Mouse (Mus musculus): ENCODE measurements around the gene Atp4a. TPM values are rescaled to one million over a fixed set of nuclear protein-coding genes. Genes with fewer than 3 reads are reported as not detected.

Atp4a gene
- polyA plus RNA-seq, 1 experiment = 0.10 TPM

DNA sequence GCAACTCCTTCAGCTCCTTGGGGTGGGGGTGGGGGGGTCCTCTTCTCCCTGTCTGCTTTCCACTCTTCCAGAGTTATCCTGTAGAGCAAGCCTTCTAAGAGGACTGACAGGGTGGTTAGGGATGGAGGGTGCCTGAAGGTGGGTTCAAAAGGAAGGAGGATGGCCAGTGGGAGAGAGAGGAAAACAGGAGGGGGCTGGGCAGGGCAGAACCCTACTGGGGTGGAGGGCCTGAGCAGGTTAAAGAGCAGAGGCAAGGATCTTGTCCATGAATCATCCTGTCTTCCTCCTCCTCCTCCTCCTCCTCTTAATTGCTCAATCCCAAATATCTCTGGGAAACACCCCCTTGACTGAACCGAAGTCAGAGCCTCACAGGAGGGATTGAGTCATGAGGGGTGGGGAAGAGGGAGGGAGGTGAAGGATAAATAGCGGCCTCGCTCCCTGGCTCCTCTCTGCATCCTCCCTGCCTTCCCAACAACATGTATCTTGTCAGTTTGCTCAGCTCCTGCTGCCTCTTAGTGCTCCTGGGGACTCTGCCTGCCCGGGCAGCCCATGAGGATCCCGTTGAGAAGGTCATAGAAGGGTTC is 39.2 kb downstream of the Atp4a start, which contains the start of gene Sbsn:
Gene Sbsn, plus strand, starts transcription at position 386 of the 584 bp plus-strand sequence.
- TF ChIP-seq GATA1 (IDR thresholded peaks at IDR 0.05; ENCODE audit: borderline replicate concordance, low read length) (no peak), FLI1 (IDR thresholded peaks at IDR 0.05; ENCODE audit: low read length) (no peak)
- no peaks in the 10 kb centered on the region; the same call in 1 of the 2 replicates for H3K4me1 ChIP-seq
- H3K36me3 ChIP-seq (replicated peaks; ENCODE audit: low read length) = peaks cover 8% of the 10 kb centered on the region
- H3K27me3 ChIP-seq (replicated peaks) = peaks cover 14% of the 10 kb centered on the region
- H3K4me3 ChIP-seq (replicated peaks) = no peak within 1 kb of the TSS
- peaks cover 35% of the 10 kb centered on the region for H3K9me3 ChIP-seq

- Histone ChIP-seq H3K4me1 (peaks cover 31% of the 10 kb centered on the region), H3K4me3 (replicated peaks) (no peak overlapping the region), H3K9me3 (peaks cover 29% of the 10 kb centered on the region), H3K27me3 (replicated peaks) (peaks cover 13% of the 10 kb centered on the region), H3K36me3 (replicated peaks; ENCODE audit: low read length) (peaks cover 8% of the 10 kb centered on the region)
- TF ChIP-seq FLI1 (IDR thresholded peaks at IDR 0.05; ENCODE audit: low read length) = no peak
- TF ChIP-seq GATA1 (IDR thresholded peaks at IDR 0.05; ENCODE audit: borderline replicate concordance, low read length) = no peak
These were observed 45.0 kb downstream of the Atp4a start for GRCm38 (mm10) chr7:30757001-30757400.

DNA sequence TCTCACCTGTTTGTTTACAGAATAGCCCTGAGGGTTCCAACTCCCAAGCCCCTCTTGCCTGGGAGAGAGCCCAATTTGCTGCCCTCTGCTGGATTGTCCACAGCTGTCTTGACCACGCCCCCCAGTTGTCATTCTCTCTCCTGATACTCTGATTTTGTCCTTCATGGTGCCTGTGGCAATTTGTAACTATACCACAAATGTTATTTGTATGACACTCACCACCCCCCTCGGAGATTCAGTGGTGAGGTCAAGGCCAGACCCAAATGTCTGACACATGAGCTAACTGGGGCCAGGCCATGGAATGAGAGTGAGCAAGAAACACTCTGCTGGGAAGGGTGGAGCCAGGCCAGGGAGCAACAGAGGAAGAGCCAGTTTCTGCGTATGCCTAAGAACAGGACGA is 46.8 kb downstream of the Atp4a start:
- Histone ChIP-seq H3K27me3 (replicated peaks) (peaks cover 25% of the 10 kb centered on the region), H3K4me3 (replicated peaks) (no peak overlapping the region), H3K9me3 (peaks cover 22% of the 10 kb centered on the region), H3K36me3 (replicated peaks; ENCODE audit: low read length) (peaks cover 8% of the 10 kb centered on the region), H3K4me1 (peaks cover 44% of the 10 kb centered on the region)
- no peak for TF ChIP-seq FLI1 (IDR thresholded peaks at IDR 0.05; ENCODE audit: low read length)
- TF ChIP-seq GATA1 (IDR thresholded peaks at IDR 0.05; ENCODE audit: borderline replicate concordance, low read length) = no peak

DNA sequence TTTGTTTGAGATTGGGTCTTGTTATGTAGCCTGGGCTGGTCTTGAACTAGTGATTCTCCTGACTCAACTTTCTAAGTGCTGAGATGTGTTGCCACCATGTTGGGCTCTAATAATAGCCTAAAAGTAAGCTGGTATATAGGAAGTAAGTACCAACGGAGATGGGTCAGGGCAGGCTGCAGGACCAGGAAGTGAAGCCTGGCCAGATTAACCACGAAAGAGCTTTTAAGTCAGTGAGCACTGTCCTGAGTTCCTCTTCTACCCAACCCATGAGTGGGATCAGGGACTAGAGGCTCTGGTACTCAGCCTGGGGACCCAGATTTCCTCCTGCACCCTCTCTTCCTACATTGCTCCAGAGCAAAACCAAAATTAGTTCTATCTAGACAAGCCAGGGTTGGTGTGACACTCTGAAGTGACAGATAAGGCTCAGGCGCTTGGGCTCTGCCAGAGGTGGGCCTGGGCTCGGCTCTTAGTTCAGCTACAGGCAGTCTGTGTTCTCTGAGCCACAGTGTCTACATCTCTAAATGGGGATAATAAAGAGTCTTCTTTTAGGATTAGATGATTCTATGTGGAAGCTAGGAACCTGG is 49.9 kb downstream of the Atp4a start:
- Histone ChIP-seq H3K27me3 (replicated peaks) (peaks cover 35% of the 10 kb centered on the region), H3K4me3 (replicated peaks) (no peak overlapping the region), H3K9me3 (no peaks in the 10 kb centered on the region), H3K36me3 (replicated peaks; ENCODE audit: low read length) (no peaks in the 10 kb centered on the region), H3K4me1 (peaks cover 60% of the 10 kb centered on the region)
- TF ChIP-seq FLI1 (IDR thresholded peaks at IDR 0.05; ENCODE audit: low read length) = no peak
- no peak for TF ChIP-seq GATA1 (IDR thresholded peaks at IDR 0.05; ENCODE audit: borderline replicate concordance, low read length)

DNA sequence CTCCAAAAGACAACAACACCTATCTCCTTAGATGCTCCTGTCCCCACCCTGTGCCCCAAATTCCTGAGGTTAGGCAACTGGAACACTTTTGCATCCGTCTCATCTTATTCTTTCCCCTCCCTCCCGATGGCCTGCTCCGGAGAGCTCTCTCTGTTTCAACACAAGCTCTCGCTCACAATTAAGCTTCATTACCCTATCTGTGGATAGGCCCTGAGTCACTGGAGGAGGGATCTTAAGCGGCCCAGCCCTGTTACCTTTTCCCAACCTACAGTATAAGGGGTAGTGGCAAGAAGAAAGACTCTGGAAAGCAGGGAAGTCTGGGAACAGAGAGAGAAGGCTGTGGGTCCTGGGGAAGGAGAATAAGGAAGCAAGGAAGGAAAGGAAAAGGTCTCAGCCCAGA is 51.4 kb downstream of the Atp4a start, which contains the start of gene Dmkn:
Gene Dmkn, plus strand, starts transcription at position 301 of the 400 bp plus-strand sequence.
- H3K4me1 ChIP-seq = peaks cover 65% of the 10 kb centered on the region
- TF ChIP-seq GATA1 (IDR thresholded peaks at IDR 0.05; ENCODE audit: borderline replicate concordance, low read length) (no peak), FLI1 (IDR thresholded peaks at IDR 0.05; ENCODE audit: low read length) (no peak)

DNA sequence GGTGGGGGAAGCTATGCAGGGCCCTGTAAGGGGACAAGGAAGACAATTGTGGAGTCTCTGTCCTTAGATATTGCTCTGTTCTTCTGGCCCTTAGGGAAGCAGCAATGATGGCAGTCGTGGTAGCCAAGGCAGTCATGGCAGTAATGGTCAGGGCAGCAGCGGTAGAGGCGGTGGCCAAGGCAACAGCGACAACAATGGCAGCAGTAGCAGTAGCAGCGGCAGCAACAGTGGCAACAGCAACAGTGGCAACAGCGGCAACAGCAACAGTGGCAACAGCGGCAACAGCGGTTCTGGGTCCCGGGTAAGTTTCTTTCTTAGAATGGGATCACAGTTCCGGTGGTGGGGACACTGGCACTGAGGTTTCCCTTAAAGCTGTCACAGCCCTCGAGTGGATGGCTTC is 53.2 kb downstream of the Atp4a start:
- H3K4me3 ChIP-seq (replicated peaks) = peak overlapping the region; percentile 53
- H3K27me3 ChIP-seq (replicated peaks) = peaks cover 50% of the 10 kb centered on the region
- H3K36me3 ChIP-seq (replicated peaks; ENCODE audit: low read length) = no peaks in the 10 kb centered on the region
- H3K4me1 ChIP-seq = peaks cover 64% of the 10 kb centered on the region
- H3K9me3 ChIP-seq = no peaks in the 10 kb centered on the region
- TF ChIP-seq FLI1 (IDR thresholded peaks at IDR 0.05; ENCODE audit: low read length) = no peak
- no peak for TF ChIP-seq GATA1 (IDR thresholded peaks at IDR 0.05; ENCODE audit: borderline replicate concordance, low read length)

More for the DNA sequence above, 51.4 kb downstream of the Atp4a start, which contains the start of gene Dmkn:
- Histone ChIP-seq H3K36me3 (replicated peaks; ENCODE audit: low read length) (no peaks in the 10 kb centered on the region), H3K27me3 (replicated peaks) (peaks cover 42% of the 10 kb centered on the region), H3K9me3 (no peaks in the 10 kb centered on the region), H3K4me3 (replicated peaks) (no peak within 1 kb of the TSS)

GRCm38 (mm10) chr7:30766408-30766807 is 54.4 kb downstream of the Atp4a start:
- no peaks in the 10 kb centered on the region for H3K36me3 ChIP-seq (replicated peaks; ENCODE audit: low read length)
- H3K4me3 ChIP-seq (replicated peaks) = no peak overlapping the region
- peaks cover 4% of the 10 kb centered on the region; the same call in 1 of the 2 replicates for H3K9me3 ChIP-seq
- TF ChIP-seq GATA1 (IDR thresholded peaks at IDR 0.05; ENCODE audit: borderline replicate concordance, low read length) = no peak
- TF ChIP-seq FLI1 (IDR thresholded peaks at IDR 0.05; ENCODE audit: low read length) = no peak
- H3K4me1 ChIP-seq = peaks cover 57% of the 10 kb centered on the region
- H3K27me3 ChIP-seq (replicated peaks) = peaks cover 53% of the 10 kb centered on the region

GRCm38 (mm10) chr7:30769236-30769635 is 57.2 kb downstream of the Atp4a start:
- no peak for TF ChIP-seq GATA1 (IDR thresholded peaks at IDR 0.05; ENCODE audit: borderline replicate concordance, low read length)
- Histone ChIP-seq H3K9me3 (peaks cover 13% of the 10 kb centered on the region), H3K4me1 (peaks cover 35% of the 10 kb centered on the region), H3K27me3 (replicated peaks) (peaks cover 42% of the 10 kb centered on the region), H3K4me3 (replicated peaks) (no peak overlapping the region), H3K36me3 (replicated peaks; ENCODE audit: low read length) (no peaks in the 10 kb centered on the region)

Other genes starting within 250 kb of the Atp4a start
- gene Prodh2, start 218.6 kb upstream of the Atp4a start, polyA plus RNA-seq (2012; ENCODE audit: insufficient read depth, low replicate concordance) = not detected in 2 replicates
- gene Arhgap33, start 177.1 kb upstream of the Atp4a start, polyA plus RNA-seq (2012; ENCODE audit: insufficient read depth, low replicate concordance) = 12.9 and 43.1 TPM in 2 replicates
- gene Hspb6, start 160.0 kb upstream of the Atp4a start, polyA plus RNA-seq (2012; ENCODE audit: insufficient read depth, low replicate concordance) = 6.0 and 17.2 TPM in 2 replicates
- 11.6 and 51.8 TPM in 2 replicates for gene Proser3, start 159.9 kb upstream of the Atp4a start, polyA plus RNA-seq (2012; ENCODE audit: insufficient read depth, low replicate concordance)
- gene Lin37, start 152.4 kb upstream of the Atp4a start, polyA plus RNA-seq (2012; ENCODE audit: insufficient read depth, low replicate concordance) = 49.3 and 62.3 TPM in 2 replicates
- gene U2af1l4, start 148.9 kb upstream of the Atp4a start, polyA plus RNA-seq (2012; ENCODE audit: insufficient read depth, low replicate concordance) = 52.8 and 64.1 TPM in 2 replicates
- 0.70 TPM in 1 of 2 replicates, not detected in the other for gene Gm49396, start 148.9 kb upstream of the Atp4a start, polyA plus RNA-seq (2012; ENCODE audit: insufficient read depth, low replicate concordance)
- gene Psenen, start 148.6 kb upstream of the Atp4a start, polyA plus RNA-seq (2012; ENCODE audit: insufficient read depth, low replicate concordance) = 21.1 and 77.9 TPM in 2 replicates
- 4.3 and 15.3 TPM in 2 replicates for gene Igflr1, start 146.8 kb upstream of the Atp4a start, polyA plus RNA-seq (2012; ENCODE audit: insufficient read depth, low replicate concordance)
- 20.0 and 47.0 TPM in 2 replicates for gene Kmt2b, start 123.5 kb upstream of the Atp4a start, polyA plus RNA-seq (2012; ENCODE audit: insufficient read depth, low replicate concordance)
- 0.10 TPM in 1 of 2 replicates, not detected in the other for gene Zbtb32, start 113.3 kb upstream of the Atp4a start, polyA plus RNA-seq (2012; ENCODE audit: insufficient read depth, low replicate concordance)
- gene Upk1a, start 99.4 kb upstream of the Atp4a start, polyA plus RNA-seq (2012; ENCODE audit: insufficient read depth, low replicate concordance) = 1.2 TPM in 1 of 2 replicates, not detected in the other
- 82.5 and 197 TPM in 2 replicates for gene Cox6b1, start 86.1 kb upstream of the Atp4a start, polyA plus RNA-seq (2012; ENCODE audit: insufficient read depth, low replicate concordance)
- gene Etv2, start 76.4 kb upstream of the Atp4a start, polyA plus RNA-seq (2012; ENCODE audit: insufficient read depth, low replicate concordance) = 0.44 TPM in 1 of 2 replicates, not detected in the other
- 261 and 484 TPM in 2 replicates for gene Rbm42, start 61.9 kb upstream of the Atp4a start, polyA plus RNA-seq (2012; ENCODE audit: insufficient read depth, low replicate concordance)
- 2.3 and 13.7 TPM in 2 replicates for gene Haus5, start 47.2 kb upstream of the Atp4a start, polyA plus RNA-seq (2012; ENCODE audit: insufficient read depth, low replicate concordance)
- not detected in 2 replicates for gene Pmis2, start 40.6 kb upstream of the Atp4a start, polyA plus RNA-seq (2012; ENCODE audit: insufficient read depth, low replicate concordance)
- gene 2200002J24Rik, start 13.3 kb upstream of the Atp4a start, polyA plus RNA-seq (2012; ENCODE audit: insufficient read depth, low replicate concordance) = not detected in 2 replicates
- gene Tmem147, start 17.3 kb downstream of the Atp4a start, polyA plus RNA-seq (2012; ENCODE audit: insufficient read depth, low replicate concordance) = 25.4 and 46.3 TPM in 2 replicates
- gene Gapdhs, start 31.5 kb downstream of the Atp4a start, polyA plus RNA-seq (2012; ENCODE audit: insufficient read depth, low replicate concordance) = not detected in 2 replicates
- 0.21 TPM in 1 of 2 replicates, not detected in the other for gene Sbsn, start 39.3 kb downstream of the Atp4a start, polyA plus RNA-seq (2012; ENCODE audit: insufficient read depth, low replicate concordance)
- not detected in 2 replicates for gene Dmkn, start 51.5 kb downstream of the Atp4a start, polyA plus RNA-seq (2012; ENCODE audit: insufficient read depth, low replicate concordance)
- not detected in 2 replicates for gene Krtdap, start 75.7 kb downstream of the Atp4a start, polyA plus RNA-seq (2012; ENCODE audit: insufficient read depth, low replicate concordance)
- gene Ffar2, start 111.6 kb downstream of the Atp4a start, polyA plus RNA-seq (2012; ENCODE audit: insufficient read depth, low replicate concordance) = 5.8 and 8.9 TPM in 2 replicates
- gene Ffar3, start 144.0 kb downstream of the Atp4a start, polyA plus RNA-seq (2012; ENCODE audit: insufficient read depth, low replicate concordance) = not detected in 2 replicates
- gene Ffar1, start 149.4 kb downstream of the Atp4a start, polyA plus RNA-seq (2012; ENCODE audit: insufficient read depth, low replicate concordance) = 0.16 TPM in 1 of 2 replicates, not detected in the other
- 0.03 TPM in 1 of 2 replicates, not detected in the other for gene Cd22, start 168.1 kb downstream of the Atp4a start, polyA plus RNA-seq (2012; ENCODE audit: insufficient read depth, low replicate concordance)
- 1.2 TPM in 1 of 2 replicates, not detected in the other for gene Mag, start 202.7 kb downstream of the Atp4a start, polyA plus RNA-seq (2012; ENCODE audit: insufficient read depth, low replicate concordance)
- not detected in 2 replicates for gene Hamp2, start 212.5 kb downstream of the Atp4a start, polyA plus RNA-seq (2012; ENCODE audit: insufficient read depth, low replicate concordance)
- not detected in 2 replicates for gene Hamp, start 231.8 kb downstream of the Atp4a start, polyA plus RNA-seq (2012; ENCODE audit: insufficient read depth, low replicate concordance)
- gene Usf2, start 244.6 kb downstream of the Atp4a start, polyA plus RNA-seq (2012; ENCODE audit: insufficient read depth, low replicate concordance) = 122 and 127 TPM in 2 replicates